Mouse (Mus musculus) layer of hippocampus, adult 9-11 months (tissue): Measurements from ENCODE around the gene Poc1a.

Experiments
- DNase-seq: peaks from one replicate; pipeline ENCODE4 v3.0.0; 2022

The Poc1a gene

GRCm38 (mm10) chr9:106280808-106281544, at the start of gene Poc1a:
Gene Poc1a, plus strand, starts transcription at chr9:106281061.
- DNase-seq = peak; percentile 96

GRCm38 (mm10) chr9:106231220-106231619, 49.6 kb upstream of the Poc1a start:
- DNase-seq = no peak

- DNase-seq = no peak
These were observed 49.0 kb upstream of the Poc1a start for GRCm38 (mm10) chr9:106231816-106232215.

GRCm38 (mm10) chr9:106232956-106233355, 47.9 kb upstream of the Poc1a start:
- DNase-seq = no peak

GRCm38 (mm10) chr9:106233953-106234352, 46.9 kb upstream of the Poc1a start:
- DNase-seq = no peak

- DNase-seq = no peak
These were observed 45.5 kb upstream of the Poc1a start for GRCm38 (mm10) chr9:106235194-106235830.

- no peak for DNase-seq
These were observed 44.6 kb upstream of the Poc1a start for GRCm38 (mm10) chr9:106236156-106236817.

- no peak for DNase-seq
These were observed 44.0 kb upstream of the Poc1a start for GRCm38 (mm10) chr9:106236818-106237211.

GRCm38 (mm10) chr9:106237401-106237800, 43.5 kb upstream of the Poc1a start:
- DNase-seq = no peak

GRCm38 (mm10) chr9:106237878-106238277, 43.0 kb upstream of the Poc1a start:
- no peak for DNase-seq

- DNase-seq = no peak
These were observed 39.2 kb upstream of the Poc1a start for GRCm38 (mm10) chr9:106241541-106242164.

- no peak for DNase-seq
These were observed 37.9 kb upstream of the Poc1a start for GRCm38 (mm10) chr9:106242813-106243488.

- DNase-seq = no peak
These were observed 31.3 kb upstream of the Poc1a start for GRCm38 (mm10) chr9:106249550-106249949.

- DNase-seq = no peak
These were observed 30.6 kb upstream of the Poc1a start for GRCm38 (mm10) chr9:106250245-106250644.

GRCm38 (mm10) chr9:106251066-106251465, 29.8 kb upstream of the Poc1a start:
- DNase-seq = no peak

GRCm38 (mm10) chr9:106254001-106254400, 26.9 kb upstream of the Poc1a start:
- no peak for DNase-seq

- DNase-seq = no peak
These were observed 22.4 kb upstream of the Poc1a start for GRCm38 (mm10) chr9:106258412-106258811.

- DNase-seq = no peak
These were observed 21.9 kb upstream of the Poc1a start for GRCm38 (mm10) chr9:106258990-106259389.

- DNase-seq = no peak
These were observed 19.8 kb upstream of the Poc1a start for GRCm38 (mm10) chr9:106261058-106261457.

GRCm38 (mm10) chr9:106261491-106261890, 19.4 kb upstream of the Poc1a start:
- DNase-seq = no peak

- no peak for DNase-seq
These were observed 18.8 kb upstream of the Poc1a start for GRCm38 (mm10) chr9:106262075-106262474.

- no peak for DNase-seq
These were observed 17.4 kb upstream of the Poc1a start for GRCm38 (mm10) chr9:106263381-106263924.
